Mouse (Mus musculus) NIH3T3 (cell line): Measurements from ENCODE around the gene Tmprss9.
"Not testable (repeated sequence)": the region's sequence is repeated elsewhere in the genome, so short reads cannot be mapped to it uniquely, and the experiment has no call there.

Experiments used
- DNase-seq: peaks from one replicate; pipeline ENCODE4 v3.0.0-alpha.2; 2012; ENCODE audit warnings: low read depth

The Tmprss9 gene

GRCm38 (mm10) chr10:80871581-80871980 is at the start of gene Tmprss9:
Tmprss9 (plus strand) TSS chr10:80871848.
- DNase-seq: no peak

DNA sequence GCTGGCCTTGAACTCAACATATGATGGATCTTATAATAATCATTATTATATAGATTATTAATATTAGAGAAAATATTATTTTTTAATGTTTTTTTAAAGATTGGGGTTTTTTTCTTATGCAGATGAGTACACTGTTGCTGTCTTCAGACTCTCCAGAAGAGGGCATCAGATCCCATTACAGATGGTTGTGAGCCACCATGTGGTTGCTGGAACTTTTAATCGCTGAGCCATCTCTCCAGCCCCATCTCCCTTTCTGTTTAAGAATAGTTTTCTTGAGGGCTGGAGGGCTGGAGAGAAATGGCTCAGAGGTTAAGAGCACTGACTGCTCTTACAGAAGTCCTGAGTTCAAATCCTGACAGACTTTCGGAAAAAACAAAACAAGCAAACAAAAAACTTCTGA is 49.7 kb upstream of the Tmprss9 start:
- DNase-seq: peak; percentile 69

- DNase-seq: no peak
Measured at GRCm38 (mm10) chr10:80822528-80822927, 49.1 kb upstream of the Tmprss9 start.

GRCm38 (mm10) chr10:80823316-80823715 is 48.3 kb upstream of the Tmprss9 start:
- DNase-seq: peak; percentile 57

DNA sequence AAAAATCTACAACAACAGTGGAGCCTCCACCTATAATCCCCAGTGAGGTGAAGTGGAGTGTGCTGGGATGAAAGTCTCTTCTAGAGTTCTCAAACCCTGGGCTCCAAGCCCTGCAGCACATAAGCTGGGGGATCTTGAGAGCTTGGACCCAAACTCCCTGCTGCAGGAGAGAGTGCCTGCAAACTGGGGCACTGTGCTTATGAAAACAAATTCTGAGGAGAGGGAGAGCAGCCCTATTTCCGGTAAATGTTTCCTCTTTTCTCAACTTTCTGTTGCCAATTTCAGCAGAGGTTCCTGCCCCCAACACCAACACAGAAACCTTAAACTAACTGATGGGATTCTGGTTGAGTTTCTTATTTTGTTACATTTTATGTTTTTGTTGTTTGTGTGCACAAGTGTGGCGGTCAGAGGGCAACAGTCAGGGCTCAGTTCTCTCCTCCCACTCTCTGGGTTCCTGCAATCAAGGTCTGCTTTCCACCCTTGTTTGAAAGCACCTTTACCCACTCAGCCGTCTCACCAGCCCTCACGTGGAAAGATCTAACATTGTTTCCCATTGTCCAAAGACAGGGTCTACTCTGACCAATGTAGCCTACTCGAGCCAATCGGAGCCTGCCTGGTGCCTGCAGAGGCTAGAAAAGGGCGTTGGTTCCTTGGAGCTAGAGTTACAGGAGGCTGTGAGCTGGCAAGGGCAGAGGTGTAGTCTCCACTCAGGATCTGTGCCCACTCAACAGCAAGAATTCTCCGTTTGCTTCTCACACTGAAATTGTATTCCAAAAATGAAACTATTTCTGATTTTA is 47.6 kb upstream of the Tmprss9 start:
- DNase-seq: peak; percentile 32

- no peak for DNase-seq
Measured at GRCm38 (mm10) chr10:80824827-80825226, 46.8 kb upstream of the Tmprss9 start.

GRCm38 (mm10) chr10:80826151-80827062 is 45.2 kb upstream of the Tmprss9 start, which contains the start of gene Oaz1:
Oaz1 (plus strand) TSS chr10:80826656.
- DNase-seq: peak; percentile 100

GRCm38 (mm10) chr10:80827063-80827869 is 44.4 kb upstream of the Tmprss9 start:
- no peak for DNase-seq

DNA sequence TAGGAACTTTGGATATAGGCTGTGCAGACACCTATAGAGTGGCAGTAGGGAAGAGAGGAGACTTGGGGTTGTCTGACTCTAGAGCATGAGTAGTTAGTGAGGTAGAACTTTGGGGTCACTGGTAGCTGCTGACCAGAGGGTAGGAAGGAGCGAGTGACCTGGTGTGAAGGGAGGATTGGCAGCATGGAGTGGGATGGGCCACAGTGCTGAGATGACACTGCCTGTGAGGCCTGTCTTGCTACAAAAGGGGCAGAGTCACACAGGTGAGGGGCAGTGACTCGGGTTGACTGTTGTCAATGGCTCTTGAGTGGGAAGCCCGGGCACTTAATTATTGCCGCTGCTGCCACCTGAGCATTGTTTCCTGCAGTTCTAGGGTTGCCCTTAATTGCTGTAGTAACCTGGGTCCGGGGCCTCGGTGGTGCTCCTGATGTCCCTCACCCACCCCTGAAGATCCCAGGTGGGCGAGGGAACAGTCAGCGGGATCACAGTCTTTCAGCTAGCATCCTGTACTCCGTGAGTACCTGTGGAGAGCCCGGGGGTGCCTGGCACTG is 43.7 kb upstream of the Tmprss9 start:
- no peak for DNase-seq

GRCm38 (mm10) chr10:80828587-80828986 is 43.1 kb upstream of the Tmprss9 start:
- not testable (repeated sequence) for DNase-seq

DNA sequence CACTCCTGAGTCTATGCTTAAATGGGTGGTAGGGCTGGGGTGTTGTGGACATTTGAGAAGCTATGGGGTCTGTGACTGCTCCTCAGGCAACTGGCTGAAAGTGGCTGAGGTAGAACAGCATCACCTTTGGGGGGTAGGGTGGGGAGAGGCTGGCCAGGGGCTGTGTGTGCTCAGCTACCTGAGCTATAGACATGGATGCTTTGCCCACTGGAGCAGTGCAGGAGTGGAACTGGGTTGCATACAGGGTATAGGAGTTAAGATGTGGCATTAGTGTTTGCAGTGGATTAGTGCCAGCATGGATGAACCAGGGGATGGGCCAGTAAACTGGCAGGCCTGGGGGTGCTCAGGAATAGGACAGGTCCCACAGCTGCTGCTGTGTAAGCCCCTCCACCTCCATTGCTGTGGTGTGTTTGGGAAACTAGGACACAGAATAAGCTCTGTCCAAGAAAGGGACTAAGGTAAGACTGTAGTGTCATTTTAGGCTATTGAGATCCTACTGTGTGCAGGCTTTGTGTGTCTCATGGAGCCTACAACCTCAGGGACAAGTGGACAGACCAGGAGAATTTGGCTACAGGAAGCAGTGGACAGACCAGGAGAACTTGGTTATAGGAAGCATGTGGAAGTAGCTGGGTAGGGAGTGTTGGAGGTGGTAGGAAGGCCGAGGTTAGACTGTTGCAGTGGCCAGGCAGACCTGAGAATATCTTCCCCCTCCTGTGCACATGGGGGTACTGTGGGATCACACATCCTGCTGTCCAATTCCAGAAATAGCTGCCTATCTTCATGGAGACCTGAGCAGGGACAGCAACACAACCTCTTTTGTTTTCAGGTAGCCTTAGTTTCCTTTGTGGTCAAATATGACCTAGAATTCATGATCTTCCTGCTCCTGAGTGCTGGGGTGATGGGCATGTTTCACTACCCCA is 42.0 kb upstream of the Tmprss9 start:
- no peak for DNase-seq

GRCm38 (mm10) chr10:80831136-80831535 is 40.5 kb upstream of the Tmprss9 start:
- DNase-seq: peak; percentile 61

GRCm38 (mm10) chr10:80832818-80833217 is 38.8 kb upstream of the Tmprss9 start:
- DNase-seq: no peak

GRCm38 (mm10) chr10:80835617-80836016 is 36.0 kb upstream of the Tmprss9 start:
- DNase-seq: no peak

- DNase-seq: no peak
Measured at GRCm38 (mm10) chr10:80836949-80837379, 34.7 kb upstream of the Tmprss9 start.

- no peak for DNase-seq
Measured at GRCm38 (mm10) chr10:80837827-80838226, 33.8 kb upstream of the Tmprss9 start.

- peak; percentile 48 for DNase-seq
Measured at GRCm38 (mm10) chr10:80838346-80838912, 33.2 kb upstream of the Tmprss9 start.

- no peak for DNase-seq
Measured at GRCm38 (mm10) chr10:80839848-80840247, 31.8 kb upstream of the Tmprss9 start.

DNA sequence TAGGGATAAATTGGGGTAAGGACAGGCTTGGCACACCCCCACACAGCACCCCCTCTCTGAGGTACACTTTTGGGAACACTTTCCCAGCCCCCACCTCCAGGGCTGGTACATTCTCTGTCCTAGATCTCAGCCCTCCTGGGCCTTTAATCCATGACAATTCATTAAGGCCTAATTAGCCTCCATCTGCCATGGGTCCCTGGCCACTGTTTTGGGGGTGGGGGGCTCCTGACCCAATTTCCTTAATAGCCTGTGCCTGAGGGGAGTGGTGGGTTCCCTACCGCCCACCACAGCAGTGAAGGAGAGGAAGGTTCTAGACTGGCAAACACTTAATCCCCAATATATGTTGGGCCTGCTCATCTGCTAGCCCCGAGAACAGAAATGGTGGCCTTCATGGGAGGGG is 30.0 kb upstream of the Tmprss9 start:
- no peak for DNase-seq

GRCm38 (mm10) chr10:80842334-80842733 is 29.3 kb upstream of the Tmprss9 start:
- no peak for DNase-seq
